Mouse (Mus musculus) midbrain, embryonic 13.5 days (tissue): Measurements from ENCODE around the gene Stxbp6. TPM values are rescaled to one million over a fixed set of nuclear protein-coding genes. Genes with fewer than 3 reads are reported as not detected.
A peak's percentile ranks its signal among the peaks of the same experiment; 100 is the strongest.

Experiments
- ATAC-seq: fragments of 200-750 bp; cut with Nextera tagmentation; 2 replicates; pipeline ENCODE4 v1.8.0; 2017; ENCODE audit warnings: mild to moderate bottlenecking, moderate TSS enrichment, moderate library complexity
- H3K27ac ChIP-seq: fragments of 300-500 bp; sonication (generic); 2 replicates; pipeline ENCODE4 v1.5.1; 2015; ENCODE audit warnings: inconsistent platforms, mild to moderate bottlenecking, moderate library complexity
- H3K27me3 ChIP-seq: fragments of 300-500 bp; sonication (generic); 2 replicates; pipeline ENCODE4 v1.6.1; 2015; ENCODE audit warnings: mild to moderate bottlenecking, inconsistent platforms
- H3K36me3 ChIP-seq: fragments of 300-500 bp; sonication (generic); 2 replicates; pipeline ENCODE4 v1.6.1; 2015; ENCODE audit warnings: mild to moderate bottlenecking, inconsistent platforms
- H3K4me1 ChIP-seq: fragments of 300-500 bp; sonication (generic); replicated peaks from 2 replicates; pipeline ENCODE4 v1.6.1; 2015; ENCODE audit warnings: inconsistent platforms
- H3K4me2 ChIP-seq: fragments of 300-500 bp; sonication (generic); replicated peaks from 2 replicates; pipeline ENCODE4 v1.6.1; 2015; ENCODE audit warnings: moderate library complexity, mild to moderate bottlenecking, inconsistent platforms
- H3K4me3 ChIP-seq: fragments of 300-500 bp; sonication (generic); replicated peaks from 2 replicates; pipeline ENCODE4 v1.5.1; 2015; ENCODE audit warnings: mild to moderate bottlenecking, inconsistent platforms
- H3K9ac ChIP-seq: fragments of 300-500 bp; sonication (generic); replicated peaks from 2 replicates; pipeline ENCODE4 v1.6.1; 2015; ENCODE audit warnings: mild to moderate bottlenecking, inconsistent platforms
- H3K9me3 ChIP-seq: fragments of 300-500 bp; sonication (generic); 2 replicates; pipeline ENCODE4 v1.6.1; 2016; ENCODE audit warnings: mild to moderate bottlenecking, inconsistent platforms
- WGBS: fragments of 180-500 bp; shearing (Covaris S2); methylation state at CpG from one replicate; pipeline ENCODE4 v1.1.7; 2015; 5-methylcytosine and 5-hydroxymethylcytosine counted together
- polyA plus RNA-seq: library from polyadenylated mRNA; unstranded; fragments of >200 nt; fragmentation: Nextera tagmentation; extraction: Ambion mirVana; gene quantifications from 2 replicates; pipeline ENCODE4 v1.2.1, GENCODE M21; 2015

Gene Stxbp6
- polyA plus RNA-seq, 1 experiment from 2014 or later, result 9.6 TPM

- H3K36me3 ChIP-seq, result no peaks in the 10 kb centered on the region
- no peaks in the 10 kb centered on the region for H3K4me1 ChIP-seq
- H3K27ac ChIP-seq, result no peak overlapping the region
These were observed 175.2 kb downstream of the Stxbp6 start for GRCm38 (mm10) chr12:44899173-44899870.

GRCm38 (mm10) chr12:44896460-44896859 is 178.0 kb downstream of the Stxbp6 start:
- Histone ChIP-seq H3K9ac (no peak overlapping the region), H3K4me2 (no peak overlapping the region), H3K36me3 (no peaks in the 10 kb centered on the region), H3K27me3 (no peaks in the 10 kb centered on the region), H3K27ac (no peak overlapping the region), H3K9me3 (no peaks in the 10 kb centered on the region), H3K4me3 (no peak overlapping the region), H3K4me1 (no peaks in the 10 kb centered on the region)
- ATAC-seq, result no peak
- WGBS, result 74% methylated on average over 1 of the region's 1 CpGs

More at GRCm38 (mm10) chr12:44899173-44899870, 175.2 kb downstream of the Stxbp6 start:
- no peak overlapping the region for H3K4me2 ChIP-seq
- H3K27me3 ChIP-seq, result no peaks in the 10 kb centered on the region
- 94% methylated on average over 5 of the region's 5 CpGs for WGBS
- no peak for ATAC-seq
- H3K9me3 ChIP-seq, result no peaks in the 10 kb centered on the region
- H3K9ac ChIP-seq, result no peak overlapping the region
- no peak overlapping the region for H3K4me3 ChIP-seq

GRCm38 (mm10) chr12:44889677-44890393 is 184.7 kb downstream of the Stxbp6 start:
- H3K9ac ChIP-seq, result no peak overlapping the region
- no peaks in the 10 kb centered on the region for H3K27me3 ChIP-seq
- H3K4me1 ChIP-seq, result no peaks in the 10 kb centered on the region
- H3K27ac ChIP-seq, result no peak overlapping the region
- H3K4me3 ChIP-seq, result no peak overlapping the region
- no peaks in the 10 kb centered on the region for H3K36me3 ChIP-seq
- H3K9me3 ChIP-seq, result no peaks in the 10 kb centered on the region
- H3K4me2 ChIP-seq, result no peak overlapping the region
- 89% methylated on average over 6 of the region's 6 CpGs for WGBS
- ATAC-seq, result no peak

GRCm38 (mm10) chr12:44886826-44887225 is 187.7 kb downstream of the Stxbp6 start:
- H3K9ac ChIP-seq, result no peak overlapping the region
- ATAC-seq, result no peak
- no peaks in the 10 kb centered on the region for H3K9me3 ChIP-seq
- H3K36me3 ChIP-seq, result no peaks in the 10 kb centered on the region
- H3K4me1 ChIP-seq, result no peaks in the 10 kb centered on the region
- no peak overlapping the region for H3K27ac ChIP-seq
- no peak overlapping the region for H3K4me2 ChIP-seq
- WGBS, result 36% methylated on average over 3 of the region's 3 CpGs
- H3K27me3 ChIP-seq, result no peaks in the 10 kb centered on the region
- H3K4me3 ChIP-seq, result no peak overlapping the region

- no peak overlapping the region for H3K27ac ChIP-seq
- H3K4me2 ChIP-seq, result no peak overlapping the region
- no peaks in the 10 kb centered on the region for H3K9me3 ChIP-seq
- no peaks in the 10 kb centered on the region for H3K4me1 ChIP-seq
- no peak overlapping the region for H3K4me3 ChIP-seq
- no peaks in the 10 kb centered on the region for H3K27me3 ChIP-seq
- no peak for ATAC-seq
- no peak overlapping the region for H3K9ac ChIP-seq
- 87% methylated on average over 2 of the region's 2 CpGs for WGBS
- H3K36me3 ChIP-seq, result no peaks in the 10 kb centered on the region
These were observed 201.8 kb downstream of the Stxbp6 start for GRCm38 (mm10) chr12:44872697-44873096.

- 87% methylated on average over 3 of the region's 3 CpGs for WGBS
- no peak overlapping the region for H3K27ac ChIP-seq
These were observed 209.1 kb downstream of the Stxbp6 start for GRCm38 (mm10) chr12:44865442-44865841.

GRCm38 (mm10) chr12:44859454-44859853 is 215.1 kb downstream of the Stxbp6 start:
- no peak overlapping the region for H3K27ac ChIP-seq
- no peak overlapping the region for H3K9ac ChIP-seq
- no peak for ATAC-seq
- no peaks in the 10 kb centered on the region for H3K27me3 ChIP-seq
- WGBS, result 74% methylated on average over 5 of the region's 5 CpGs
- H3K4me2 ChIP-seq, result no peak overlapping the region
- H3K9me3 ChIP-seq, result no peaks in the 10 kb centered on the region
- no peak overlapping the region for H3K4me3 ChIP-seq
- H3K36me3 ChIP-seq, result no peaks in the 10 kb centered on the region
- peaks cover 5% of the 10 kb centered on the region; the same call in 1 of the 2 replicates for H3K4me1 ChIP-seq

More at GRCm38 (mm10) chr12:44865442-44865841, 209.1 kb downstream of the Stxbp6 start:
- Histone ChIP-seq H3K4me2 (no peak overlapping the region), H3K4me1 (no peaks in the 10 kb centered on the region), H3K36me3 (no peaks in the 10 kb centered on the region), H3K27me3 (no peaks in the 10 kb centered on the region), H3K4me3 (no peak overlapping the region), H3K9me3 (no peaks in the 10 kb centered on the region), H3K9ac (no peak overlapping the region)
- ATAC-seq, result no peak

GRCm38 (mm10) chr12:44858110-44858885 is 216.2 kb downstream of the Stxbp6 start:
- H3K9ac ChIP-seq, result no peak overlapping the region
- peaks cover 5% of the 10 kb centered on the region; the same call in 1 of the 2 replicates for H3K4me1 ChIP-seq
- peak; percentile 73 for ATAC-seq
- no peaks in the 10 kb centered on the region for H3K36me3 ChIP-seq
- no peaks in the 10 kb centered on the region for H3K9me3 ChIP-seq
- no peak overlapping the region for H3K4me3 ChIP-seq
- H3K27me3 ChIP-seq, result no peaks in the 10 kb centered on the region
- WGBS, result 45% methylated on average over 4 of the region's 4 CpGs
- H3K27ac ChIP-seq, result no peak overlapping the region
- no peak overlapping the region for H3K4me2 ChIP-seq

GRCm38 (mm10) chr12:44852024-44852423 is 222.5 kb downstream of the Stxbp6 start:
- 70% methylated on average over 1 of the region's 1 CpGs for WGBS
- ATAC-seq, result no peak
- H3K9me3 ChIP-seq, result no peaks in the 10 kb centered on the region
- no peak overlapping the region for H3K9ac ChIP-seq
- no peaks in the 10 kb centered on the region for H3K4me1 ChIP-seq
- no peak overlapping the region for H3K4me3 ChIP-seq
- H3K27me3 ChIP-seq, result no peaks in the 10 kb centered on the region
- H3K36me3 ChIP-seq, result no peaks in the 10 kb centered on the region
- no peak overlapping the region for H3K4me2 ChIP-seq
- no peak overlapping the region for H3K27ac ChIP-seq

- H3K4me1 ChIP-seq, result no peaks in the 10 kb centered on the region
- H3K36me3 ChIP-seq, result no peaks in the 10 kb centered on the region
- H3K4me3 ChIP-seq, result no peak overlapping the region
- no peak overlapping the region for H3K9ac ChIP-seq
- no peaks in the 10 kb centered on the region for H3K9me3 ChIP-seq
- H3K4me2 ChIP-seq, result no peak overlapping the region
- H3K27ac ChIP-seq, result no peak overlapping the region
- no peak for ATAC-seq
- no peaks in the 10 kb centered on the region for H3K27me3 ChIP-seq
- 77% methylated on average over 1 of the region's 1 CpGs for WGBS
These were observed 224.0 kb downstream of the Stxbp6 start for GRCm38 (mm10) chr12:44850516-44850915.

- Histone ChIP-seq H3K4me2 (no peak overlapping the region), H3K9ac (no peak overlapping the region), H3K27ac (no peak overlapping the region), H3K4me3 (no peak overlapping the region), H3K4me1 (no peaks in the 10 kb centered on the region), H3K36me3 (no peaks in the 10 kb centered on the region), H3K9me3 (no peaks in the 10 kb centered on the region), H3K27me3 (no peaks in the 10 kb centered on the region)
- WGBS, result 56% methylated on average over 3 of the region's 3 CpGs
- ATAC-seq, result peak; percentile 79
These were observed 225.9 kb downstream of the Stxbp6 start for GRCm38 (mm10) chr12:44848483-44849221.
